Mouse (Mus musculus): ENCODE measurements around the gene Gm14305. TPM values are rescaled to one million over a fixed set of nuclear protein-coding genes. Genes with fewer than 3 reads are reported as not detected.
"Not testable (repeated sequence)": the region's sequence is repeated elsewhere in the genome, so short reads cannot be mapped to it uniquely, and the experiment has no call there.

The Gm14305 gene
- 37.3 and 42.9 TPM in 2 replicates for polyA plus RNA-seq (2015; fragmentation: Nextera tagmentation; extraction: Ambion mirVana)

DNA sequence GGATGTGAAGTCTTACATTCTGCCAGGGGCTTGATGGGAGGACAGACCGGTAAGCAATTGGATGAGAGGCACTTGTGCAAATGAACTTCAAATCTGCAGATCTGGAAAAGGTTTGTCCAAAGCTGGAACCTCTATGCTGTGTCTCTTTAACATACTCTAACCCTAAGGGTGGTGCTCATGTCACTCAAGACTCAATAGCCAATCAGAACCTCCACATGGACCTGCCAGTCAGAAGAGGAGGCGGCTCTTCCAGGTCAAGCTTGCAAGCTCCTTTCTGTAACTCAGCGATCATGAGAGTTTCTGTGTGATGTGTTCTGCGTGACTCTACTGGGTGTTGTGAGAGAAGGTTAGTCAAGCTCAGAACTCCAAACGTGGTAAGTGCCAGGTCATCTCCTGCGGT is at the start of gene Gm14305:
Gm14305 (plus strand) TSS at position 278 of the 400 bp plus-strand sequence.
- WGBS = 0% methylated on average over 1 of the region's 6 CpGs

DNA sequence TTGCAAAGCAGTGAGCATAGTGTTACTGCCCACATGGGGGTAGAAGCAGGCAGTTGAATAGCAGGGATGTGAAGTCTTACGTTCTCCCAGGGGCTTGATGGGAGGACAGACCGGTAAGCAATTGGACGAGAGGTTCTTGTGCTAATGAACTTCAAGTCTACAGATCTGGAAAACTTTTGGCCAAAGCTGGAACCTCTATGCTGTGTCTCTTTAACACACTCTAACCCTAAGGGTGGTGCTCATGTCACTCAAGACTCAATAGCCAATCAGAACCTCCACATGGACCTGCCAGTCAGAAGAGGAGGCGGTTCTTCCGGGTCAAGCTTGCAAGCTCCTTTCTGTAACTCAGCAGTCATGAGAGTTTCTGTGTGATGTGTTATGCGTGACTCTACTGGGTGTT is 37.9 kb upstream of the Gm14305 start, which contains the start of gene Zfp973:
Zfp973 (plus strand) TSS at position 301 of the 400 bp plus-strand sequence.
- H3K36me3 ChIP-seq (ENCODE audit: poor library complexity, severe bottlenecking); H3K4me1 ChIP-seq; ATAC-seq; H3K4me2 ChIP-seq; H3K27ac ChIP-seq; H3K9ac ChIP-seq; H3K9me3 ChIP-seq (replicated peaks); H3K4me3 ChIP-seq; H3K27me3 ChIP-seq: not testable (repeated sequence)
- no CpG with 5 or more reads among the region's 6 CpGs for WGBS

More for the DNA sequence above, at the start of gene Gm14305:
- not testable (repeated sequence) for H3K4me1 ChIP-seq; ATAC-seq; H3K27me3 ChIP-seq; H3K36me3 ChIP-seq (ENCODE audit: poor library complexity, severe bottlenecking); H3K27ac ChIP-seq; H3K9me3 ChIP-seq (replicated peaks)
- H3K4me3 ChIP-seq = peak within 1 kb of the TSS; percentile 45
- H3K4me2 ChIP-seq = peak within 1 kb of the TSS; percentile 54
- peak within 1 kb of the TSS; percentile 57 for H3K9ac ChIP-seq

Other genes with a start within 250 kb of the Gm14305 start
- gene Gm14434, start 221.5 kb upstream of the Gm14305 start, polyA plus RNA-seq (2015; fragmentation: Nextera tagmentation; extraction: Ambion mirVana) = 14.0 and 17.9 TPM in 2 replicates
- gene Zfp967, start 187.3 kb upstream of the Gm14305 start, polyA plus RNA-seq (2015; fragmentation: Nextera tagmentation; extraction: Ambion mirVana) = not detected in 2 replicates
- 28.0 and 28.2 TPM in 2 replicates for gene Gm14308, start 72.0 kb upstream of the Gm14305 start, polyA plus RNA-seq (2015; fragmentation: Nextera tagmentation; extraction: Ambion mirVana)
- 8.3 TPM in 2 replicates for gene Zfp973, start 37.8 kb upstream of the Gm14305 start, polyA plus RNA-seq (2015; fragmentation: Nextera tagmentation; extraction: Ambion mirVana)
- gene Gm14295, start 90.3 kb downstream of the Gm14305 start, polyA plus RNA-seq (2015; fragmentation: Nextera tagmentation; extraction: Ambion mirVana) = 10.1 and 10.9 TPM in 2 replicates
- not detected in 2 replicates for gene Gm14408, start 122.8 kb downstream of the Gm14305 start, polyA plus RNA-seq (2015; fragmentation: Nextera tagmentation; extraction: Ambion mirVana)
- gene Gm14296, start 219.5 kb downstream of the Gm14305 start, polyA plus RNA-seq (2015; fragmentation: Nextera tagmentation; extraction: Ambion mirVana) = 13.3 TPM in 2 replicates

Data from forebrain, embryonic 13.5 days (tissue).